Mouse (Mus musculus) forebrain, embryonic 11.5 days (tissue): Measurements from ENCODE around the gene Stk11. TPM values are rescaled to one million over a fixed set of nuclear protein-coding genes. Genes with fewer than 3 reads are reported as not detected.

ENCODE experiments used
- ATAC-seq: fragments of 200-750 bp; cut with Nextera tagmentation; replicated peaks from 2 replicates; pipeline ENCODE4 v1.8.0; 2017; ENCODE audit warnings: moderate TSS enrichment; ENCODE audit not compliant: low FRiP score
- DNase-seq: peaks from one replicate; pipeline ENCODE4 v3.0.0-alpha.2; 2017; ENCODE audit warnings: low spot score
- H3K27ac ChIP-seq: fragments of 300-500 bp; sonication (generic); 2 replicates; pipeline ENCODE4 v1.5.1; 2014; ENCODE audit warnings: low read depth, low read length
- H3K27me3 ChIP-seq: fragments of 300-500 bp; sonication (generic); 2 replicates; pipeline ENCODE4 v1.6.1; 2014; ENCODE audit warnings: mild to moderate bottlenecking, low read length, mixed read lengths; ENCODE audit not compliant: control insufficient read depth, insufficient read depth
- H3K36me3 ChIP-seq: fragments of 300-500 bp; sonication (generic); 2 replicates; pipeline ENCODE4 v1.6.1; 2014; ENCODE audit warnings: mild to moderate bottlenecking, low read length, moderate library complexity, mixed read lengths; ENCODE audit not compliant: control insufficient read depth, insufficient read depth
- H3K4me1 ChIP-seq: fragments of 300-500 bp; sonication (generic); replicated peaks from 2 replicates; pipeline ENCODE4 v1.6.1; 2014; ENCODE audit warnings: low read length, mixed read lengths; ENCODE audit not compliant: control insufficient read depth, insufficient read depth
- H3K4me2 ChIP-seq: fragments of 300-500 bp; sonication (generic); 2 replicates; pipeline ENCODE4 v1.6.1; 2014; ENCODE audit warnings: low read depth, mild to moderate bottlenecking, low read length, moderate library complexity, mixed read lengths; ENCODE audit not compliant: severe bottlenecking
- H3K4me3 ChIP-seq: fragments of 300-500 bp; sonication (generic); 2 replicates; pipeline ENCODE4 v1.5.1; 2014; ENCODE audit warnings: low read depth, low read length
- H3K9ac ChIP-seq: fragments of 300-500 bp; sonication (generic); 2 replicates; pipeline ENCODE4 v1.6.1; 2014; ENCODE audit warnings: low read length
- H3K9me3 ChIP-seq: fragments of 300-500 bp; sonication (generic); 2 replicates; pipeline ENCODE4 v1.6.1; 2016; ENCODE audit warnings: low read length, mixed read lengths; ENCODE audit not compliant: control insufficient read depth
- WGBS: fragments of 180-500 bp; shearing (Covaris S2); extraction: QIAGEN DNeasy Blood & Tissue Kit; methylation state at CpG from one replicate; pipeline ENCODE4 v1.1.7; 2014; 5-methylcytosine and 5-hydroxymethylcytosine counted together
- polyA plus RNA-seq: library from polyadenylated mRNA; unstranded; fragments of >200 nt; fragmentation: Nextera tagmentation; extraction: Ambion mirVana; gene quantifications from 2 replicates; pipeline ENCODE4 v1.2.1, GENCODE M21; 2014

Stk11 gene
- polyA plus RNA-seq, 1 experiment from 2014 or later: 26.5 TPM

- DNase-seq: no peak
- Histone ChIP-seq H3K27me3 (no peaks in the 10 kb centered on the region), H3K4me3 (0 out of 2 replicates have a peak overlapping the region, but pooled peaks have one; percentile 6), H3K9me3 (no peaks in the 10 kb centered on the region), H3K9ac (peak overlapping the region; percentile 0; the same call in 1 of the 2 replicates), H3K4me2 (no peak overlapping the region), H3K36me3 (peaks cover 46% of the 10 kb centered on the region), H3K27ac (peak overlapping the region; percentile 39), H3K4me1 (peaks cover 78% of the 10 kb centered on the region)
- ATAC-seq: no peak
- WGBS: 65% methylated on average over 15 of the region's 15 CpGs
These were observed 41.7 kb downstream of the Stk11 start for GRCm38 (mm10) chr10:80157141-80157929.

DNA sequence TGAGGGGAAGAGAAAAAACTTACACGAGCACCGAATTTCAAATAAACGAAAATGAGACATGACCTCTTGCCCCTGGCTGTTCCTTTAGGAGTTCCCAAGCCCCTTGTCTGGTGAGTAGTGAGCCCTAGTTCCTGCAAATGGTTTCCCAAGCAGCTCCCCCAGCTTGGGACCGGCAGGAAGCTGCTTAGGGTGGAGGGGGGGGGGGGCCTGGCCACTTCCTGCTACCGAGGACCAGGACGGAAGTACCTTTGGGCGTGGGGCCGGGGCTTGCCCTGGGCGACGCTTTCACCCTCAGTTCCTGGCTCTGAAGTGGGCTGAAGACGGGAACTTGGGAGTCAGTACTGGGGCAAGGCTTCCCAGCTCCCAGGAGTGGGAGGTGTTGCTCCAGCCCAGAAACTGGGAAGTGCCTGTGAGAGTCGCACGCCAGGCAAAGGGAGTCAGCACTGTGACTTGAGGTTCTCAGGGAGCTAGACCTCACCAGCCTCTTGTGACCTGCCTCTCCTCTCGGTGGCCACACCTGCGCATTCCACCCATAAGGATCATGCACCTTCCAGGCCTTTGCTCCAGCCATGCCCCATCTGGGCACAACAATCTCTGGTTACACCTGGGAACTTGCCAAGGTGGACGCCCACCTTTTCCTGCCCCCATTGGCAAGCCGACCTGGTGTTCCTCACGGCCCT is 42.8 kb downstream of the Stk11 start:
- Histone ChIP-seq H3K36me3 (peaks cover 38% of the 10 kb centered on the region), H3K4me2 (no peak overlapping the region), H3K9me3 (no peaks in the 10 kb centered on the region), H3K9ac (no peak overlapping the region), H3K27ac (peak overlapping the region; percentile 54), H3K4me3 (no peak overlapping the region), H3K4me1 (peaks cover 67% of the 10 kb centered on the region), H3K27me3 (no peaks in the 10 kb centered on the region)
- WGBS: 19% methylated on average over 18 of the region's 18 CpGs
- DNase-seq (peak; percentile 81), ATAC-seq (no peak)

DNA sequence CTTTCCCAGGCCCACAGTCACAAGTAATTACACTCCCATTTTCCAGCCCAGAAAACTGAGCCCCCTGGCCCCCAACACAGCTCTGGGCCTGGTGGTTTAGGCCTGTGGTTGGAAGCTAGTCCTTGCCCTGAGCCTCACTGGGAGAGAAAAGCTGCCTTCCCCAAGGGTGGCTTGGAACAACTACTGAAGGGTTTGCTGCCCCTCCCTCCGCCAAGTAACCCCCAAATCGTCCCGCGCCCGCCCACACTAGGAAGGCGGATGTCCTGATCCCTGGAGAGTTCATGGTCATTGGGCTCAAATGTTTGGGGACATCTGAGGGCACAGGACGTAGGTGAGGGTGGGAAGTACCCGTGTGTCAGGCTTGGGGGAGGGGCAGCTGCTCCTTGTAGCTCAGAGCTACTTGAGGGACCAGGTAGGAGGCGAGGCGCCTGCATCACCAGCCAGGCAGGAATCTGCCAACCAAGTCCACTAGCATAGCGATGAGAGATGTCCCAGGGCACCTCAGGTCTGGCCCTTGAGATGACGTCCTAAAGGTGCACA is 43.5 kb downstream of the Stk11 start:
- Histone ChIP-seq H3K9me3 (no peaks in the 10 kb centered on the region), H3K4me1 (peaks cover 60% of the 10 kb centered on the region), H3K4me3 (peak overlapping the region; percentile 37), H3K4me2 (peak overlapping the region; percentile 73), H3K9ac (peak overlapping the region; percentile 35), H3K36me3 (peaks cover 32% of the 10 kb centered on the region), H3K27ac (peak overlapping the region; percentile 54), H3K27me3 (no peaks in the 10 kb centered on the region)
- DNase-seq (peak; percentile 79), ATAC-seq (no peak)
- WGBS: 9% methylated on average over 12 of the region's 12 CpGs

DNA sequence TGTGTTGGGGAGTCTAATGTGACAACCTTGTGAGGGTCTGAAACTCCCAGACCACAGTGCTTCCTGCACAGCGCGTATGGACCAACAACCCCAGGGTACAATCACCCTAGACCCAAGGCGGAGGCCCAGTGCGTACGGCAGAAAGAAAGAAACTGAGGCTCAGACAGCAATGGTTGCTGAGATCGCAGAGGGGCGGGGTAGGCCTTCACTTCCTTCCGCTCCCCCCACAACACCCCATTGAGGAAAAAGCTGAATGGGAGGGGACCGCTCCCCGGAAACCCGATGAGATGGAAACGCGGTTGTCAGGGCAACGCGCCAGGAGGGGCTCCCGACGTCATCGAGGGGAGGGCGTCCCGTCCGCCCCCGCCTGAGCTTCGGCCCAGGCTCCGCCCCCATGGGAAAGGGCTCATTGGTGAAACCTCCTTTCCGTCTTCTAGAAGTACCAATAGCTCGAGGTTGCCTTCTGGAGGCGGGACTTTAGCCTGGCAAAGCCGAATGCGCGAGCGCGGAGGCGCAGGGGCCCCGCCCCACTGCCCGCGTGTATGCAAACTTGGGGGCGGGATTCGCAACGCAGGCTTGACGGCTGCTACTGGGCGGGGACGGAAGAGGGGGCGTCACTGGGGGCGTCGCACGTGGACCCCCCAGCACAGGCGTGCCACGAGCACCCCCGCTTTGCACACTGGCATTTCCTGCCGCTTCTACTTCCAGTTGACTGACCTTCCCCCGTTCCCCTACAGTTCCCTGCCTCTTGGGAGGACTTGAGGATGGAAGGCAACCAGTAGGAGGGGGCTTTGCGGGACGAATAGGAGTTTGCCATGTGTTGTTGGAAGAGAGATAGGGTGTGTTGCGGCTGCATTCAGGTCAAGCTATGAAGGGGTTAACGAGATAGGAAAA is 44.2 kb downstream of the Stk11 start:
- H3K4me3 ChIP-seq: peak overlapping the region; percentile 37
- under 1% methylated on average over 55 of the region's 55 CpGs for WGBS
- DNase-seq (peak; percentile 98), ATAC-seq (peak; percentile 82)
- H3K9ac ChIP-seq: peak overlapping the region; percentile 35
- peaks cover 61% of the 10 kb centered on the region for H3K4me1 ChIP-seq
- H3K9me3 ChIP-seq: no peaks in the 10 kb centered on the region
- peak overlapping the region; percentile 73 for H3K4me2 ChIP-seq
- H3K27me3 ChIP-seq: no peaks in the 10 kb centered on the region
- peak overlapping the region; percentile 54 for H3K27ac ChIP-seq
- peaks cover 24% of the 10 kb centered on the region for H3K36me3 ChIP-seq

GRCm38 (mm10) chr10:80160455-80161371 is 45.1 kb downstream of the Stk11 start:
- WGBS: 2% methylated on average over 32 of the region's 33 CpGs
- Histone ChIP-seq H3K9ac (peak overlapping the region; percentile 30), H3K36me3 (peaks cover 17% of the 10 kb centered on the region), H3K4me1 (peaks cover 59% of the 10 kb centered on the region), H3K27ac (peak overlapping the region; percentile 66), H3K4me3 (peak overlapping the region; percentile 37), H3K4me2 (peak overlapping the region; percentile 73), H3K27me3 (no peaks in the 10 kb centered on the region), H3K9me3 (no peaks in the 10 kb centered on the region)
- DNase-seq (peak; percentile 82), ATAC-seq (no peak)

DNA sequence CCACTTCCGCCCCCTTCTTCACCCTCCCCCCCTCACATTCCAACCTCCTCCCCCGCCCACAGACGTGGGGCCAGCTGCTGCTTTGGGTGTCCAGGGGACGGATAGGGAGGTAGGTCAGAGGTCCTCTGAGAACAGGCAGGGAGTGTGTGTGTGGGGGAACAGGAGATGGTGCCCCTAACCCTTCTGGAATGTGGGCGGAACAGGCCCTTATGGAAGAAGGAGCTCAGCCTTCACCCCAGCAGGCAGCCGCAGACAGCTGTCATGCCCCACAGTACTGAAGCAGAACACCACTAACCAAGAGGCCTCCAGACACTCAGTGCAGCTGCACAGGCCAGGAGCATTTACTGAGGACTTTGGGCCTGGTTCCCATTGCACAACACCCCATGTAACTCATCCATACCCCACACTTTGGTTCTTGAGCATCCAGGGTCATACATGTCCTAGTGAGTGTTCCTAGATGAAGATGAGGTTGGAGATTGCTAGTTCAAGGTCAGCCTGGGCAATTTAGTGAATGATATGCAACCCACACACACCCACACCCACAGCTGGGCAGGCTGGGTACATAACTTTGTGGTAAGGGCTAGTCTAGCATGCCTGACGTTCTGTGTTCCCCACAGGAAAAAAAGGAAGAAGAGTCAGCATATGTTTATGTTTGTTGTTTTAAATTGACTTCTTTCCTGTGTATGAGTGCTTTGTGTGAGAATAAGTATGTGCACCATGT is 46.1 kb downstream of the Stk11 start:
- WGBS: 14% methylated on average over 6 of the region's 7 CpGs
- H3K9me3 ChIP-seq: no peaks in the 10 kb centered on the region
- H3K4me3 ChIP-seq: peak overlapping the region; percentile 14
- peaks cover 52% of the 10 kb centered on the region for H3K4me1 ChIP-seq
- peak overlapping the region; percentile 66 for H3K27ac ChIP-seq
- H3K4me2 ChIP-seq: peak overlapping the region; percentile 73
- H3K27me3 ChIP-seq: no peaks in the 10 kb centered on the region
- DNase-seq (peak; percentile 68), ATAC-seq (no peak)
- H3K9ac ChIP-seq: peak overlapping the region; percentile 30; the same call in 1 of the 2 replicates
- peaks cover 7% of the 10 kb centered on the region for H3K36me3 ChIP-seq

GRCm38 (mm10) chr10:80162243-80162608 is 46.6 kb downstream of the Stk11 start:
- no peak overlapping the region for H3K9ac ChIP-seq
- H3K27me3 ChIP-seq: no peaks in the 10 kb centered on the region
- no peaks in the 10 kb centered on the region for H3K9me3 ChIP-seq
- DNase-seq (no peak), ATAC-seq (no peak)
- peaks cover 53% of the 10 kb centered on the region for H3K4me1 ChIP-seq
- no peak overlapping the region for H3K4me2 ChIP-seq
- H3K27ac ChIP-seq: no peak overlapping the region
- 75% methylated on average over 3 of the region's 3 CpGs for WGBS
- no peak overlapping the region for H3K4me3 ChIP-seq
- peaks cover 3% of the 10 kb centered on the region for H3K36me3 ChIP-seq
